Mouse (Mus musculus): ENCODE measurements around the gene Rfc5. TPM values are rescaled to one million over a fixed set of nuclear protein-coding genes. Genes with fewer than 3 reads are reported as not detected.
"Not testable (repeated sequence)": the region's sequence is repeated elsewhere in the genome, so short reads cannot be mapped to it uniquely, and the experiment has no call there.

Rfc5 gene
- 173 and 188 TPM in 2 replicates for total RNA-seq (2012; rRNA removed)

DNA sequence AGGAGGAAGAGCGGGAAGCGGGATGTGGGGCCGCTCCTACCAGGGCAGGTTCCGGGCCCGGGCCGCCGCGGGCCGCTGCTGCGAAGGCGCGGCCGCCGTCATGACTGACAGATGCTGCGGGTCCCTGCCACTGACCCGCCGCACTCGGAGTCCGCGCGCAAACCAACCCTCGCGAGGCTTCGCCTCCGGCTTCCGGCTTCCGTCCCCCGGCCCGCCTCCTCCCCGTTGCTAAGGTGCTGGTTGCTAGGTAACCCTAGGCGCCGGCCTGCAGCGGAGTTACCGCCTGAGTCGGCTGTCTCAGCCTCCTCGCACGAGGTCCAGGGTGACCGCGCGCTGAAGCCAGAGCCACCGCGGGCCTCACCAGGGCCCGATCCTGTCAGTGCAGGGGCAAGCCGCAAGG lies at the start of gene Rfc5:
TSS of gene Rfc5 (minus strand) at position 171 of the 400 bp plus-strand sequence.
- Histone ChIP-seq H3K9me3 (ENCODE audit: control insufficient read depth, insufficient read depth, low read depth, low read length) (peaks cover 2% of the 10 kb centered on the region; the same call in 1 of the 2 replicates), H3K4me3 (ENCODE audit: insufficient read depth in 1 of 2, low read depth in 1 of 2, low read length in 2 of 2, poor library complexity in 1 of 2, severe bottlenecking in 1 of 2) (peak within 1 kb of the TSS; percentile 82 to 89), H3K27ac (ENCODE audit: insufficient read depth, low read depth, low read length, poor library complexity, severe bottlenecking) (peak within 1 kb of the TSS; percentile 71), H3K36me3 (ENCODE audit: control insufficient read depth, insufficient read depth, low read length, poor library complexity, severe bottlenecking) (peaks cover 35% of the 10 kb centered on the region), H3K4me1 (ENCODE audit: control insufficient read depth in 2 of 2, insufficient read depth in 2 of 2, low read length in 2 of 2, poor library complexity in 1 of 2) (peaks cover 9 to 12% of the 10 kb centered on the region in 2 experiments), H3K9ac (ENCODE audit: insufficient read depth, low read depth, low read length, poor library complexity, severe bottlenecking) (peak within 1 kb of the TSS; percentile 94)
- in situ Hi-C loops (cut with MboI; ENCODE audit: low sequenced_read_pairs in 2 of 2, unreplicated experiment in 2 of 2), result no loop called here
- peak; percentile 95 for DNase-seq (ENCODE audit: low read depth, low spot score)
- TF ChIP-seq ZNF384 (IDR thresholded peaks at IDR 0.05; ENCODE audit: low read depth, low read length) (no peak), MAFK (IDR thresholded peaks at IDR 0.05; ENCODE audit: insufficient read depth, low read depth, low read length) (no peak), CHD2 (IDR thresholded peaks at IDR 0.05; ENCODE audit: low read depth, low read length) (peak; percentile 88)

- H3K4me3 ChIP-seq (ENCODE audit: insufficient read depth in 1 of 2, low read depth in 1 of 2, low read length in 2 of 2, poor library complexity in 1 of 2, severe bottlenecking in 1 of 2); H3K4me1 ChIP-seq (ENCODE audit: control insufficient read depth in 2 of 2, insufficient read depth in 2 of 2, low read length in 2 of 2, poor library complexity in 1 of 2); H3K27ac ChIP-seq (ENCODE audit: insufficient read depth, low read depth, low read length, poor library complexity, severe bottlenecking); in situ Hi-C loops (cut with MboI; ENCODE audit: low sequenced_read_pairs in 2 of 2, unreplicated experiment in 2 of 2); DNase-seq (ENCODE audit: low read depth, low spot score); H3K36me3 ChIP-seq (ENCODE audit: control insufficient read depth, insufficient read depth, low read length, poor library complexity, severe bottlenecking); H3K9me3 ChIP-seq (ENCODE audit: control insufficient read depth, insufficient read depth, low read depth, low read length); H3K9ac ChIP-seq (ENCODE audit: insufficient read depth, low read depth, low read length, poor library complexity, severe bottlenecking): not testable (repeated sequence)
Observed at GRCm38 (mm10) chr5:117433501-117433900, 44.7 kb upstream of the Rfc5 start.

- Histone ChIP-seq H3K27ac (ENCODE audit: insufficient read depth, low read depth, low read length, poor library complexity, severe bottlenecking) (no peak overlapping the region), H3K9ac (ENCODE audit: insufficient read depth, low read depth, low read length, poor library complexity, severe bottlenecking) (no peak overlapping the region), H3K4me1 (ENCODE audit: control insufficient read depth in 2 of 2, insufficient read depth in 2 of 2, low read length in 2 of 2, poor library complexity in 1 of 2) (peaks cover 0 to 6% of the 10 kb centered on the region in 2 experiments; a peak in 1 of 4 replicates), H3K4me3 (ENCODE audit: insufficient read depth in 1 of 2, low read depth in 1 of 2, low read length in 2 of 2, poor library complexity in 1 of 2, severe bottlenecking in 1 of 2) (no peak overlapping the region), H3K36me3 (ENCODE audit: control insufficient read depth, insufficient read depth, low read length, poor library complexity, severe bottlenecking) (0 out of 2 replicates have a peak, but pooled peaks cover 1% of the 10 kb centered on the region), H3K9me3 (ENCODE audit: control insufficient read depth, insufficient read depth, low read depth, low read length) (no peaks in the 10 kb centered on the region)
- DNase-seq (ENCODE audit: low read depth, low spot score), result no peak
- in situ Hi-C loops (cut with MboI; ENCODE audit: low sequenced_read_pairs in 2 of 2, unreplicated experiment in 2 of 2), result no loop called here
- TF ChIP-seq ZNF384 (IDR thresholded peaks at IDR 0.05; ENCODE audit: low read depth, low read length) (no peak), MAFK (IDR thresholded peaks at IDR 0.05; ENCODE audit: insufficient read depth, low read depth, low read length) (no peak), HCFC1 (IDR thresholded peaks at IDR 0.05; ENCODE audit: borderline replicate concordance, insufficient read depth, low read length) (no peak), CHD2 (IDR thresholded peaks at IDR 0.05; ENCODE audit: low read depth, low read length) (no peak), ZC3H11A (IDR thresholded peaks at IDR 0.05; ENCODE audit: borderline replicate concordance, low read depth, low read length) (no peak)
Observed at GRCm38 (mm10) chr5:117417442-117417841, 28.6 kb upstream of the Rfc5 start.

- H3K9me3 ChIP-seq (ENCODE audit: control insufficient read depth, insufficient read depth, low read depth, low read length), result no peaks in the 10 kb centered on the region
- no peak overlapping the region for H3K27ac ChIP-seq (ENCODE audit: insufficient read depth, low read depth, low read length, poor library complexity, severe bottlenecking)
- in situ Hi-C loops (cut with MboI; ENCODE audit: low sequenced_read_pairs in 2 of 2, unreplicated experiment in 2 of 2), result no loop called here
- no peak for DNase-seq (ENCODE audit: low read depth, low spot score)
- H3K4me3 ChIP-seq (ENCODE audit: insufficient read depth in 1 of 2, low read depth in 1 of 2, low read length in 2 of 2, poor library complexity in 1 of 2, severe bottlenecking in 1 of 2), result peak overlapping the region; percentile 7 to 85; a peak in 3 of 4 replicates
- 0 out of 2 replicates have a peak overlapping the region, but pooled peaks have one; percentile 80 for H3K9ac ChIP-seq (ENCODE audit: insufficient read depth, low read depth, low read length, poor library complexity, severe bottlenecking)
- 0 out of 2 replicates have a peak, but pooled peaks cover 1% of the 10 kb centered on the region for H3K36me3 ChIP-seq (ENCODE audit: control insufficient read depth, insufficient read depth, low read length, poor library complexity, severe bottlenecking)
- TF ChIP-seq HCFC1 (IDR thresholded peaks at IDR 0.05; ENCODE audit: borderline replicate concordance, insufficient read depth, low read length) (no peak), ZC3H11A (IDR thresholded peaks at IDR 0.05; ENCODE audit: borderline replicate concordance, low read depth, low read length) (no peak), ZNF384 (IDR thresholded peaks at IDR 0.05; ENCODE audit: low read depth, low read length) (no peak), MAFK (IDR thresholded peaks at IDR 0.05; ENCODE audit: insufficient read depth, low read depth, low read length) (no peak), CHD2 (IDR thresholded peaks at IDR 0.05; ENCODE audit: low read depth, low read length) (no peak)
- peaks cover 0 to 15% of the 10 kb centered on the region in 2 experiments; a peak in 1 of 4 replicates for H3K4me1 ChIP-seq (ENCODE audit: control insufficient read depth in 2 of 2, insufficient read depth in 2 of 2, low read length in 2 of 2, poor library complexity in 1 of 2)
Observed at GRCm38 (mm10) chr5:117415011-117415912, 26.4 kb upstream of the Rfc5 start.
